Mouse (Mus musculus) MEL (cell line): ENCODE measurements around the gene Rbmxl1.

Experiments used
- CTCF ChIP-seq, 3 experiments: IDR thresholded peaks in 2 of 3; conservative IDR thresholded peaks in 1 of 3; 2 replicates each; pipeline ENCODE4 v1.5.1; 2011 to 2012; ENCODE audit warnings: low read length in 3 of 3, low read depth in 2 of 3, mild to moderate bottlenecking in 2 of 3, improper control_type of control experiment in 1 of 3, inconsistent platforms in 1 of 3, mixed read lengths in 1 of 3, moderate library complexity in 1 of 3; ENCODE audit not compliant: control insufficient read depth in 1 of 3, insufficient read depth in 1 of 3, poor library complexity in 1 of 3, severe bottlenecking in 1 of 3
- GABPA ChIP-seq: IDR thresholded peaks from 2 replicates; pipeline ENCODE4 v1.6.1; 2012; ENCODE audit warnings: low read depth, mild to moderate bottlenecking, inconsistent platforms, low read length, improper control_type of control experiment, moderate library complexity
- HCFC1 ChIP-seq: IDR thresholded peaks from 2 replicates; pipeline ENCODE4 v1.6.1; 2012; ENCODE audit warnings: low read depth, mild to moderate bottlenecking, inconsistent platforms, low read length, improper control_type of control experiment, moderate library complexity
- MAX ChIP-seq: IDR thresholded peaks from 2 replicates; pipeline ENCODE4 v1.6.1; 2011; ENCODE audit warnings: low read length, improper control_type of control experiment
- MAZ ChIP-seq: IDR thresholded peaks from 2 replicates; pipeline ENCODE4 v1.6.1; 2012; ENCODE audit warnings: low read depth, mild to moderate bottlenecking, inconsistent platforms, low read length, improper control_type of control experiment
- MEF2A ChIP-seq: IDR thresholded peaks from 2 replicates; pipeline ENCODE4 v1.6.1; 2014; ENCODE audit warnings: low read depth, mild to moderate bottlenecking, inconsistent platforms, low read length, improper control_type of control experiment; ENCODE audit not compliant: poor library complexity, insufficient replicate concordance, severe bottlenecking; ENCODE audit errors: extremely low read depth
- NELFE ChIP-seq: IDR thresholded peaks from 2 replicates; pipeline ENCODE4 v1.6.1; 2011; ENCODE audit warnings: low read depth, low read length, improper control_type of control experiment
- SMC3 ChIP-seq: IDR thresholded peaks from 2 replicates; pipeline ENCODE4 v1.6.1; 2011; ENCODE audit warnings: low read depth, low read length, improper control_type of control experiment
- USF1 ChIP-seq: IDR thresholded peaks from 2 replicates; pipeline ENCODE4 v1.6.1; 2014; ENCODE audit warnings: low read depth, mild to moderate bottlenecking, inconsistent platforms, low read length, improper control_type of control experiment, moderate library complexity
- ZKSCAN1 ChIP-seq: IDR thresholded peaks from 2 replicates; pipeline ENCODE4 v1.6.1; 2012; ENCODE audit warnings: low read depth, mild to moderate bottlenecking, inconsistent platforms, low read length, improper control_type of control experiment, moderate library complexity

DNA sequence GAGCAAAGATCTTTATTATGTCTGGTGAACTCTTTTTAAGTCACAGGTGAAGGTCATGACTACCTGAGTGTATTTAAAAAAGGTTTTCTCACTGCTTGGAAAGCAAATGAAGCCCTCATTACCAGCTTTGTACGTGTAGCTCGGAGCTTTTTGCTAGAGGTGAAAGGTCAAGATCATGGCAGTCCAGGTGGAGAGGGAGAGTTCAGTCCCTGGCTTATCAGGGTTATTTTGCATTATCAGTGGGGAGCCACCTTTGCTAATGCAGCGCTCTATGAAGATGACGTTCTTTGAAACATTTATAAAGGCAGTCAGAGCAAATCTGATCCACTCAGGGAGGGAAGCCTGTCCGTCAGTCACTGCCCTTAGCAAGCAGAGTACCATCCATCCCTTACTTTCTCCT lies 28.0 kb upstream of the Rbmxl1 start:
- TF ChIP-seq CTCF (IDR thresholded peaks at IDR 0.05 in 2 of 3, conservative IDR thresholded peaks at IDR 0.05 in 1 of 3; ENCODE audit: control insufficient read depth in 1 of 3, insufficient read depth in 1 of 3, low read depth in 2 of 3, low read length in 3 of 3, poor library complexity in 1 of 3, severe bottlenecking in 1 of 3) (no peak), MEF2A (no peak), SMC3 (no peak), NELFE (no peak), GABPA (no peak), HCFC1 (no peak), MAZ (no peak), USF1 (no peak), ZKSCAN1 (no peak), MAX (no peak)
